Mouse (Mus musculus): ENCODE measurements around the gene Cplane1. TPM values are rescaled to one million over a fixed set of nuclear protein-coding genes. Genes with fewer than 3 reads are reported as not detected.
"Not testable (repeated sequence)": the region's sequence is repeated elsewhere in the genome, so short reads cannot be mapped to it uniquely, and the experiment has no call there.

The Cplane1 gene
- polyA plus RNA-seq, 1 experiment = 15.2 TPM

GRCm38 (mm10) chr15:8268231-8268630, 99.3 kb downstream of the Cplane1 start:
- Histone ChIP-seq H3K27me3 (ENCODE audit: control insufficient read depth, insufficient read depth, low read length) (no peaks in the 10 kb centered on the region), H3K36me3 (ENCODE audit: control insufficient read depth, insufficient read depth, low read length) (peaks cover 3% of the 10 kb centered on the region), H3K4me3 (ENCODE audit: control insufficient read depth, low read depth, low read length) (no peak overlapping the region), H3K4me1 (ENCODE audit: control insufficient read depth, insufficient read depth, low read length) (no peaks in the 10 kb centered on the region; the same call in 1 of the 2 replicates), H3K27ac (ENCODE audit: control insufficient read depth, insufficient read depth, low read depth, low read length) (no peak overlapping the region)
- TF ChIP-seq POLR2A (IDR thresholded peaks at IDR 0.05; ENCODE audit: control insufficient read depth, low read depth, low read length) = no peak
- TF ChIP-seq CTCF (IDR thresholded peaks at IDR 0.05; ENCODE audit: control insufficient read depth, insufficient read depth, insufficient replicate concordance, low read depth, low read length) = no peak

GRCm38 (mm10) chr15:8271952-8272351, 103.0 kb downstream of the Cplane1 start:
- Histone ChIP-seq H3K4me3 (ENCODE audit: control insufficient read depth, low read depth, low read length) (no peak overlapping the region), H3K4me1 (ENCODE audit: control insufficient read depth, insufficient read depth, low read length) (no peaks in the 10 kb centered on the region; the same call in 1 of the 2 replicates), H3K36me3 (ENCODE audit: control insufficient read depth, insufficient read depth, low read length) (peaks cover 2% of the 10 kb centered on the region), H3K27ac (ENCODE audit: control insufficient read depth, insufficient read depth, low read depth, low read length) (no peak overlapping the region), H3K27me3 (ENCODE audit: control insufficient read depth, insufficient read depth, low read length) (no peaks in the 10 kb centered on the region)
- TF ChIP-seq POLR2A (IDR thresholded peaks at IDR 0.05; ENCODE audit: control insufficient read depth, low read depth, low read length) (no peak), CTCF (IDR thresholded peaks at IDR 0.05; ENCODE audit: control insufficient read depth, insufficient read depth, insufficient replicate concordance, low read depth, low read length) (no peak)

DNA sequence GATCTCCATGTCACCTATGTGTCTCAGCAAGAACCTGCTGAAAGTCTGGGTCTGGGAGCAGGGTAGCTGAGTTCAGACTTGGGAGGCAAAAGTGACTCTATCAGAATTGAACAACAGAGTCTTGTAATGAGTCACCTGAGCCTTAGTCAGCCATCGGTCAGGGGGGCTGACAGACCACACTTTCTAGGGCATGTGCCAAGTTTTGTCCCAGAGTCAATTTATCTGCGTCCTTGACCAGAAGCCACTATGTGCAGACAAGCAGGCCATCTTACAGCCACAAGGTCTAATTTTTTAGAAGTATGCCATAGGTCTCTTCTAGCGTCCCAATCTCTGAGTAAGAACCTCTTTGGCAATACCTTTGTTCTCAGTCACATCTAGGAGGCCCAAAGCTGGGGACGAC, 109.0 kb downstream of the Cplane1 start:
- not testable (repeated sequence) for H3K27ac ChIP-seq (ENCODE audit: control insufficient read depth, insufficient read depth, low read depth, low read length); H3K36me3 ChIP-seq (ENCODE audit: control insufficient read depth, insufficient read depth, low read length); H3K27me3 ChIP-seq (ENCODE audit: control insufficient read depth, insufficient read depth, low read length); H3K4me3 ChIP-seq (ENCODE audit: control insufficient read depth, low read depth, low read length); H3K4me1 ChIP-seq (ENCODE audit: control insufficient read depth, insufficient read depth, low read length)

DNA sequence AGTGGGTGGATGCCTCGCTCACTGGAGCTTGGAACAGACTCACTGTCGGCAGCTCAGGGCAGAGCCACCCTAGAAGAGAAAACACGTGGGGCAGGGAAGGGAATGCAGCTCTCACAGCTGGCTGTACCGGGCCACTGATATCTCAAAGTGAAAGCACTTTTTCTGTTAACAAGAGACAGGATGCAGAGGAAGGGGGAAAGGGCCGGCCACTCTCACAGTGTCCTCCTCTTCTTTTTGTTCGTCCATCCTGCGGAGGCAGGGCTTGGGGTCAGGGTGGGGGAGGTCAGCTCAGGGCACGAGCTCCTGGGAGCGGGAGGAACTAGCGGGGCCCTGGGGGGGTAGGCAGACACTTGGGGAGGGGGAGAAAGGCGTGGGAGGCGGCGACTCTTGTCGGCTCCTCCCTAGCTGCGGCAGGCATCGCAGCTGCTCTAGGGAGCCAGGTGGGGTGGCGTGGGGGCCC, 110.4 kb downstream of the Cplane1 start:
- TF ChIP-seq POLR2A (IDR thresholded peaks at IDR 0.05; ENCODE audit: control insufficient read depth, low read depth, low read length) (no peak), CTCF (IDR thresholded peaks at IDR 0.05; ENCODE audit: control insufficient read depth, insufficient read depth, insufficient replicate concordance, low read depth, low read length) (no peak)
- no peak overlapping the region for H3K27ac ChIP-seq (ENCODE audit: control insufficient read depth, insufficient read depth, low read depth, low read length)
- H3K4me3 ChIP-seq (ENCODE audit: control insufficient read depth, low read depth, low read length) = peak overlapping the region; percentile 9; the same call in 1 of the 2 replicates

DNA sequence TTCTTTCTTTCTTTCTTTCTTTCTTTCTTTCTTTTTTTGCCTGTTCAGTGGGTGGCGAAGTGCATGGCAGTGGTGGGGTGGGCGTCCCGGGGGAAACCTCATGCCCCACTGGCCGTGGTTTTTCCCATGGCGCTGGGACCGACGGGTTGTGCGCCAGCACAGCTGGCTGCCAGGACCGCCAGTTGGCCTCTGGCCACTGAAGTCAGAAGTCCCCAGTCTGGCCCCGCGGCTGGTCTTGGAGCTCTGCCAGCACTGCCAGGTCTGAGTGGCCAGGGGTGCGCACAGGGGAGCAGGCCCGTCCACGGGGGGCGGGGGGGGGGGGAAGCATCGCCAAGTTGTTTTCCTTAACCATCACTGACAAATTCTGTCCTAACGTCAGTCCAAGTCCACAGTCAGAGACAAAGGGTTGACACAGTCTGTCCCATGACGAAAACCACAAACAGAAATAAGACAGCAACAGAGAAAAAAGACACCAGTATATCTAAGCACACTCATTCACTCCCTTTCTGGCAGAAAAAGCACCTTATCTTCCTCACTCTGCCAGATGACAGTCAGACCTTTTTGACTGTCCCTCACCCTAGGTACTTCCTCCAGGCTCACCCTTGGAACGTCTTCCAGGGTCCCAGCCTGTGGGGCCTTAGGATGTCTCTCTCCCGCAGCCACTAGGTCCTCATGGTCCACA, 111.2 kb downstream of the Cplane1 start:
- no peaks in the 10 kb centered on the region for H3K36me3 ChIP-seq (ENCODE audit: control insufficient read depth, insufficient read depth, low read length)
- H3K4me1 ChIP-seq (ENCODE audit: control insufficient read depth, insufficient read depth, low read length) = no peaks in the 10 kb centered on the region
- no peak overlapping the region for H3K4me3 ChIP-seq (ENCODE audit: control insufficient read depth, low read depth, low read length)
- TF ChIP-seq CTCF (IDR thresholded peaks at IDR 0.05; ENCODE audit: control insufficient read depth, insufficient read depth, insufficient replicate concordance, low read depth, low read length) (no peak), POLR2A (IDR thresholded peaks at IDR 0.05; ENCODE audit: control insufficient read depth, low read depth, low read length) (no peak)
- no peaks in the 10 kb centered on the region for H3K27me3 ChIP-seq (ENCODE audit: control insufficient read depth, insufficient read depth, low read length)
- no peak overlapping the region for H3K27ac ChIP-seq (ENCODE audit: control insufficient read depth, insufficient read depth, low read depth, low read length)

More for the DNA sequence above, 110.4 kb downstream of the Cplane1 start:
- Histone ChIP-seq H3K4me1 (ENCODE audit: control insufficient read depth, insufficient read depth, low read length) (no peaks in the 10 kb centered on the region), H3K27me3 (ENCODE audit: control insufficient read depth, insufficient read depth, low read length) (no peaks in the 10 kb centered on the region), H3K36me3 (ENCODE audit: control insufficient read depth, insufficient read depth, low read length) (no peaks in the 10 kb centered on the region)

DNA sequence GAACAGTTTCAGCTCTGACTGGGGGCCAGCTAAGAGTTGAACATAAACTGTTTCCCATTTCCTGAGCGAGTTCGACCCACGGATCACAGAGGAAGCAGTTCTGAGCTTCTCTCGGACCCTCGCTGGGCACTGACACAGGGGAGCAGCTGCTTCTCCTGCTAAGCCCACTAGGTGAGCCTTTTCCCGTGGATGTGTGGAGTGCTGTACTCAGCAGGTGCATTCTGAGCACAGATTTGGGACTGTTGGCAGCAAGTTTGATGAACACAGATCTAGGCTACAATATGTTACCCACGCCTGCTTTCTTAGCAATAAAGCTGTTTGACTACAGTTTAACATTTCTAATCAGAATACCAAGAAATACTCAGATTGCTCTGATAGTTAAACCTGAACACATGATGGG, 112.8 kb downstream of the Cplane1 start:
- no peaks in the 10 kb centered on the region for H3K4me1 ChIP-seq (ENCODE audit: control insufficient read depth, insufficient read depth, low read length)
- no peaks in the 10 kb centered on the region for H3K36me3 ChIP-seq (ENCODE audit: control insufficient read depth, insufficient read depth, low read length)
- H3K27me3 ChIP-seq (ENCODE audit: control insufficient read depth, insufficient read depth, low read length) = no peaks in the 10 kb centered on the region
- no peak overlapping the region for H3K27ac ChIP-seq (ENCODE audit: control insufficient read depth, insufficient read depth, low read depth, low read length)
- TF ChIP-seq CTCF (IDR thresholded peaks at IDR 0.05; ENCODE audit: control insufficient read depth, insufficient read depth, insufficient replicate concordance, low read depth, low read length) = no peak
- TF ChIP-seq POLR2A (IDR thresholded peaks at IDR 0.05; ENCODE audit: control insufficient read depth, low read depth, low read length) = no peak
- H3K4me3 ChIP-seq (ENCODE audit: control insufficient read depth, low read depth, low read length) = no peak overlapping the region

GRCm38 (mm10) chr15:8282155-8282554, 113.2 kb downstream of the Cplane1 start:
- Histone ChIP-seq H3K4me1 (ENCODE audit: control insufficient read depth, insufficient read depth, low read length) (no peaks in the 10 kb centered on the region), H3K36me3 (ENCODE audit: control insufficient read depth, insufficient read depth, low read length) (no peaks in the 10 kb centered on the region), H3K27ac (ENCODE audit: control insufficient read depth, insufficient read depth, low read depth, low read length) (no peak overlapping the region), H3K4me3 (ENCODE audit: control insufficient read depth, low read depth, low read length) (no peak overlapping the region), H3K27me3 (ENCODE audit: control insufficient read depth, insufficient read depth, low read length) (no peaks in the 10 kb centered on the region)
- TF ChIP-seq CTCF (IDR thresholded peaks at IDR 0.05; ENCODE audit: control insufficient read depth, insufficient read depth, insufficient replicate concordance, low read depth, low read length) = no peak
- no peak for TF ChIP-seq POLR2A (IDR thresholded peaks at IDR 0.05; ENCODE audit: control insufficient read depth, low read depth, low read length)

Data from testis, adult 2 months (tissue).